Mouse (Mus musculus): ENCODE data around the gene Smyd5. TPM values are rescaled to one million over a fixed set of nuclear protein-coding genes. Genes with fewer than 3 reads are reported as not detected.

Gene Smyd5
- total RNA-seq, 2 experiments from 2014 or later, result 36.8 to 43.9 TPM

- no peak for ATAC-seq (replicated peaks; ENCODE audit: low FRiP score, low TSS enrichment, poor library complexity, severe bottlenecking)
These were observed 52.3 kb downstream of the Smyd5 start for GRCm38 (mm10) chr6:85483843-85484721.

DNA sequence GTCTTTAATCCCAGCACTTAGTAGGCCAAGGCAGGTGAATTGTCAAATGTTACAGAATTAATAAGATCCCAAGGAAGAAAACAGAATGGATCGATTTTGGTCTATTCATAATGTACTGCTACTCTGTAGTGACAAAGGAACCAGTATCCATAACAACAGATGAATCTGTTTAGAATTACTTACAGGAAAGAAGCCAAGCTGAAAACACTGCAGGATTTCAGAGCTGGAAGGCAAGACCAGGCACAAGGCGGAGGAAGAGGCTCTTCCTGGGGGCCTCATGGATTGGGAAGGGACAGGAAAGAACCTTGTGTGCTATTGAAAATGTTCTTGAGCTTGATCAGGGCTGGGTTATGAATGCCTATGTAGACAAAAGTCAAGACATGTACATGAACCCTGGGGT, 53.9 kb downstream of the Smyd5 start:
- no peak for ATAC-seq (replicated peaks; ENCODE audit: low FRiP score, low TSS enrichment, poor library complexity, severe bottlenecking)

- no peak for ATAC-seq (replicated peaks; ENCODE audit: low FRiP score, low TSS enrichment, poor library complexity, severe bottlenecking)
These were observed 56.7 kb downstream of the Smyd5 start for GRCm38 (mm10) chr6:85488510-85488909.

DNA sequence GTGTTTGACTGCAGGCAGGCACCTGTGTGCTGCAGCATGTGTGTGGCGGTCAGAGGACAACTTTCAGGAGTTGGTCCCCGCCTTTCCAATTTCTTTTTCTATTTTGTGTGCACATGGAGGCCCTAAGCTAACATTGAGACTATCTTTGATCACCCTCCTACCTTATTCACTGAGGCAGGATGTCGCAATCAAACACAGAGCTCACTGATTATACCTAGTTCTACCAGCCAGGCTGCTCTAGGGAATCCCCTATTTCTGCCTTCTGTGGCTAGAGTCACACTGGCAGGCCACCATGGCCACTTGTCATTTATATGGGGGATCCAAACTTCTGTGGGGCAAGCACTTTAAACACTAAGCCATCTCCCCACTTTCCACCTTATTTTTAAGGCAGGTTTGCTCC, 57.9 kb downstream of the Smyd5 start:
- ATAC-seq (replicated peaks; ENCODE audit: low FRiP score, low TSS enrichment, poor library complexity, severe bottlenecking), result no peak

- no peak for ATAC-seq (replicated peaks; ENCODE audit: low FRiP score, low TSS enrichment, poor library complexity, severe bottlenecking)
These were observed 58.5 kb downstream of the Smyd5 start for GRCm38 (mm10) chr6:85490252-85490651.

- ATAC-seq (replicated peaks; ENCODE audit: low FRiP score, low TSS enrichment, poor library complexity, severe bottlenecking), result no peak
These were observed 59.8 kb downstream of the Smyd5 start for GRCm38 (mm10) chr6:85491606-85492005.

Other genes with a start within 250 kb of the Smyd5 start
- not detected in 2 replicates for gene Emx1, start 244.6 kb upstream of the Smyd5 start, total RNA-seq (2014; fragmentation: Nextera tagmentation)
- not detected in 2 replicates for gene Emx1, start 244.6 kb upstream of the Smyd5 start, total RNA-seq (2017)
- 0.31 and 1.5 TPM in 2 replicates for gene Sfxn5, start 98.6 kb upstream of the Smyd5 start, total RNA-seq (2014; fragmentation: Nextera tagmentation)
- gene Sfxn5, start 98.6 kb upstream of the Smyd5 start, total RNA-seq (2017), result 0.76 and 1.3 TPM in 2 replicates
- gene Rab11fip5, start 57.4 kb upstream of the Smyd5 start, total RNA-seq (2014; fragmentation: Nextera tagmentation), result 2.4 and 3.5 TPM in 2 replicates
- gene Rab11fip5, start 57.4 kb upstream of the Smyd5 start, total RNA-seq (2017), result 1.1 and 2.2 TPM in 2 replicates
- not detected in 2 replicates for gene Noto, start 8.1 kb upstream of the Smyd5 start, total RNA-seq (2014; fragmentation: Nextera tagmentation)
- gene Noto, start 8.1 kb upstream of the Smyd5 start, total RNA-seq (2017), result not detected in 2 replicates
- 322 and 323 TPM in 2 replicates for gene Cct7, start 19.5 kb downstream of the Smyd5 start, total RNA-seq (2014; fragmentation: Nextera tagmentation)
- gene Cct7, start 19.5 kb downstream of the Smyd5 start, total RNA-seq (2017), result 456 and 460 TPM in 2 replicates
- gene Pradc1, start 20.0 kb downstream of the Smyd5 start, total RNA-seq (2014; fragmentation: Nextera tagmentation), result 34.0 and 38.3 TPM in 2 replicates
- gene Pradc1, start 20.0 kb downstream of the Smyd5 start, total RNA-seq (2017), result 15.3 and 19.4 TPM in 2 replicates
- gene Fbxo41, start 71.0 kb downstream of the Smyd5 start, total RNA-seq (2014; fragmentation: Nextera tagmentation), result not detected in 2 replicates
- not detected in 2 replicates for gene Fbxo41, start 71.0 kb downstream of the Smyd5 start, total RNA-seq (2017)
- gene Egr4, start 81.6 kb downstream of the Smyd5 start, total RNA-seq (2014; fragmentation: Nextera tagmentation), result not detected in 2 replicates
- gene Egr4, start 81.6 kb downstream of the Smyd5 start, total RNA-seq (2017), result 0.05 TPM in 1 of 2 replicates, not detected in the other
- 39.1 and 40.7 TPM in 2 replicates for gene Alms1, start 155.5 kb downstream of the Smyd5 start, total RNA-seq (2014; fragmentation: Nextera tagmentation)
- gene Alms1, start 155.5 kb downstream of the Smyd5 start, total RNA-seq (2017), result 25.4 and 25.5 TPM in 2 replicates